Mouse (Mus musculus) stomach, postnatal 0 days (tissue): ENCODE data around the gene Acot4. TPM values are rescaled to one million over a fixed set of nuclear protein-coding genes. Genes with fewer than 3 reads are reported as not detected.
A peak's percentile ranks its signal among the peaks of the same experiment; 100 is the strongest.
"Not testable (repeated sequence)": the region's sequence is repeated elsewhere in the genome, so short reads cannot be mapped to it uniquely, and the experiment has no call there.

Experiments used
- ATAC-seq: fragments of 200-750 bp; cut with Nextera tagmentation; 2 replicates; pipeline ENCODE4 v1.8.0; 2017; ENCODE audit not compliant: low FRiP score, low TSS enrichment
- DNase-seq: peaks from one replicate; pipeline ENCODE4 v3.0.0-alpha.2; 2016; ENCODE audit warnings: low spot score
- H3K27ac ChIP-seq: fragments of 300-500 bp; sonication (generic); replicated peaks from 2 replicates; pipeline ENCODE4 v1.5.1; 2014; ENCODE audit warnings: mild to moderate bottlenecking, control low read depth
- H3K27me3 ChIP-seq: fragments of 300-500 bp; sonication (generic); 2 replicates; pipeline ENCODE4 v1.6.1; 2014; ENCODE audit warnings: low read length; ENCODE audit not compliant: control insufficient read depth, insufficient read depth
- H3K36me3 ChIP-seq: fragments of 300-500 bp; sonication (generic); 2 replicates; pipeline ENCODE4 v1.6.1; 2014; ENCODE audit warnings: low read length, mixed read lengths; ENCODE audit not compliant: control insufficient read depth, insufficient read depth
- H3K4me1 ChIP-seq: fragments of 300-500 bp; sonication (generic); replicated peaks from 2 replicates; pipeline ENCODE4 v1.6.1; 2014; ENCODE audit warnings: antibody characterized with exemption; ENCODE audit not compliant: control insufficient read depth, insufficient read depth
- H3K4me2 ChIP-seq: fragments of 300-500 bp; sonication (generic); replicated peaks from 2 replicates; pipeline ENCODE4 v1.6.1; 2014; ENCODE audit warnings: low read depth, mild to moderate bottlenecking, control low read depth, moderate library complexity
- H3K4me3 ChIP-seq: fragments of 300-500 bp; sonication (generic); 2 replicates; pipeline ENCODE4 v1.5.1; 2014; ENCODE audit warnings: low read depth, low read length, control low read depth
- H3K9ac ChIP-seq: fragments of 300-500 bp; sonication (generic); 2 replicates; pipeline ENCODE4 v1.6.1; 2014; ENCODE audit warnings: mild to moderate bottlenecking, low read length, control low read depth, mixed read lengths
- H3K9me3 ChIP-seq: fragments of 300-500 bp; sonication (generic); 2 replicates; pipeline ENCODE4 v1.6.1; 2016; ENCODE audit warnings: low read length; ENCODE audit not compliant: control insufficient read depth
- CTCF ChIP-seq: IDR thresholded peaks from 2 replicates; pipeline ENCODE4 v1.5.1; 2016; ENCODE audit warnings: antibody characterized with exemption, low read depth, mild to moderate bottlenecking, moderate library complexity
- EP300 ChIP-seq: optimal IDR thresholded peaks from 2 replicates; pipeline ENCODE3; 2016; ENCODE audit warnings: antibody characterized with exemption
- WGBS: fragments of 180-500 bp; shearing (Covaris S2); extraction: QIAGEN DNeasy Blood & Tissue Kit; methylation state at CpG from one replicate; pipeline ENCODE4 v1.1.7; 2014; 5-methylcytosine and 5-hydroxymethylcytosine counted together
- polyA plus RNA-seq: library from polyadenylated mRNA; unstranded; fragments of >200 nt; fragmentation: Nextera tagmentation; extraction: Ambion mirVana; gene quantifications from 2 replicates; pipeline ENCODE4 v1.2.1, GENCODE M21; 2015

Gene Acot4
- polyA plus RNA-seq, 1 experiment from 2014 or later, result 1.2 TPM

- Histone ChIP-seq H3K36me3 (no peaks in the 10 kb centered on the region), H3K4me1 (no peaks in the 10 kb centered on the region), H3K27ac (no peak overlapping the region), H3K9ac (no peak overlapping the region), H3K4me3 (no peak overlapping the region), H3K9me3 (no peaks in the 10 kb centered on the region), H3K4me2 (no peak overlapping the region), H3K27me3 (no peaks in the 10 kb centered on the region)
- TF ChIP-seq CTCF, result peak; percentile 60
- no peak for TF ChIP-seq EP300
- ATAC-seq (no peak), DNase-seq (peak; percentile 24)
- WGBS, result 70% methylated on average over 5 of the region's 5 CpGs
Observed at GRCm38 (mm10) chr12:84063228-84063627, 25.0 kb downstream of the Acot4 start.

- no peak overlapping the region for H3K27ac ChIP-seq
- H3K4me1 ChIP-seq, result no peaks in the 10 kb centered on the region
- H3K9ac ChIP-seq, result no peak overlapping the region
- 63% methylated on average over 2 of the region's 2 CpGs for WGBS
- no peaks in the 10 kb centered on the region for H3K9me3 ChIP-seq
- DNase-seq (no peak), ATAC-seq (no peak)
- TF ChIP-seq CTCF, result no peak
- TF ChIP-seq EP300, result no peak
- H3K36me3 ChIP-seq, result no peaks in the 10 kb centered on the region
- no peaks in the 10 kb centered on the region for H3K27me3 ChIP-seq
- no peak overlapping the region for H3K4me3 ChIP-seq
- no peak overlapping the region for H3K4me2 ChIP-seq
Observed at GRCm38 (mm10) chr12:84063833-84064232, 25.7 kb downstream of the Acot4 start.

- Histone ChIP-seq H3K4me2 (no peak overlapping the region), H3K4me3 (no peak overlapping the region), H3K9me3 (no peaks in the 10 kb centered on the region), H3K27me3 (no peaks in the 10 kb centered on the region), H3K4me1 (no peaks in the 10 kb centered on the region), H3K36me3 (no peaks in the 10 kb centered on the region), H3K9ac (no peak overlapping the region), H3K27ac (no peak overlapping the region)
- TF ChIP-seq CTCF (no peak), EP300 (no peak)
- ATAC-seq (no peak), DNase-seq (peak; percentile 13)
- WGBS, result 76% methylated on average over 8 of the region's 8 CpGs
Observed at GRCm38 (mm10) chr12:84064621-84065020, 26.4 kb downstream of the Acot4 start.

GRCm38 (mm10) chr12:84067752-84068151, 29.6 kb downstream of the Acot4 start:
- no peak overlapping the region for H3K9ac ChIP-seq
- no peak overlapping the region for H3K4me2 ChIP-seq
- DNase-seq, result no peak
- TF ChIP-seq EP300 (no peak), CTCF (no peak)
- no peaks in the 10 kb centered on the region for H3K9me3 ChIP-seq
- H3K36me3 ChIP-seq, result no peaks in the 10 kb centered on the region
- no peaks in the 10 kb centered on the region for H3K27me3 ChIP-seq
- no peak overlapping the region for H3K4me3 ChIP-seq
- no peaks in the 10 kb centered on the region for H3K4me1 ChIP-seq
- no peak overlapping the region for H3K27ac ChIP-seq
- ATAC-seq, result no peak
- 69% methylated on average over 4 of the region's 4 CpGs for WGBS

- ATAC-seq, result no peak
- Histone ChIP-seq H3K36me3 (no peaks in the 10 kb centered on the region), H3K4me2 (no peak overlapping the region), H3K4me1 (no peaks in the 10 kb centered on the region), H3K27ac (no peak overlapping the region), H3K27me3 (no peaks in the 10 kb centered on the region), H3K9me3 (no peaks in the 10 kb centered on the region), H3K4me3 (no peak overlapping the region), H3K9ac (no peak overlapping the region)
- no peak for DNase-seq
- 69% methylated on average over 8 of the region's 8 CpGs for WGBS
- TF ChIP-seq CTCF (no peak), EP300 (no peak)
Observed at GRCm38 (mm10) chr12:84068296-84068695, 30.1 kb downstream of the Acot4 start.

- TF ChIP-seq EP300, result no peak
- TF ChIP-seq CTCF, result no peak
- Histone ChIP-seq H3K27me3 (no peaks in the 10 kb centered on the region), H3K9me3 (no peaks in the 10 kb centered on the region), H3K4me2 (peak within 1 kb of the TSS; percentile 55), H3K4me1 (no peaks in the 10 kb centered on the region), H3K36me3 (no peaks in the 10 kb centered on the region), H3K27ac (no peak within 1 kb of the TSS), H3K4me3 (peak within 1 kb of the TSS; percentile 35), H3K9ac (0 out of 2 replicates have a peak within 1 kb of the TSS, but pooled peaks have one; percentile 35)
- DNase-seq, result no peak
- no peak for ATAC-seq
- WGBS, result 51% methylated on average over 9 of the region's 9 CpGs
Observed at GRCm38 (mm10) chr12:84068986-84069385, 30.8 kb downstream of the Acot4 start, which contains the start of gene Acot5. Acot5 (plus strand) TSS chr12:84069325.

GRCm38 (mm10) chr12:84069582-84069981, 31.4 kb downstream of the Acot4 start:
- not testable (repeated sequence) for H3K27me3 ChIP-seq, ATAC-seq, H3K9me3 ChIP-seq, H3K4me1 ChIP-seq, H3K36me3 ChIP-seq, H3K27ac ChIP-seq
- Histone ChIP-seq H3K4me2 (peak overlapping the region; percentile 55), H3K4me3 (peak overlapping the region; percentile 35), H3K9ac (0 out of 2 replicates have a peak overlapping the region, but pooled peaks have one; percentile 35)
- peak; percentile 34 for DNase-seq
- 2% methylated on average over 36 of the region's 52 CpGs for WGBS
